Comparison of ENCODE assay signal across 8 mouse cellular contexts in genomic region chrX:155622527-155622926, GRCm38 (mm10). TPM values are rescaled to one million over a fixed set of nuclear protein-coding genes. Genes with fewer than 3 reads are reported as not detected.
DNase-seq lines count a peak whose midpoint lies in the region; ATAC-seq and TF ChIP-seq lines count a peak whose summit lies in the region.

No protein-coding gene starts in this region.

- no peak overlapping the region for H3K9ac ChIP-seq in lung, embryonic 15.5 days
- H3K9ac ChIP-seq in hindbrain, embryonic 13.5 days, result peak overlapping the region; percentile 70
- H3K9ac ChIP-seq in midbrain, embryonic 11.5 days (ENCODE audit: low read length), result peak overlapping the region; percentile 40

- peak overlapping the region; percentile 87 for H3K4me2 ChIP-seq in lung, embryonic 15.5 days
- peak overlapping the region; percentile 69 for H3K4me2 ChIP-seq in hindbrain, embryonic 13.5 days
- peak overlapping the region; percentile 78 for H3K4me2 ChIP-seq in midbrain, embryonic 11.5 days

- H3K36me3 ChIP-seq in lung, embryonic 15.5 days, result no peaks in the 10 kb centered on the region
- no peaks in the 10 kb centered on the region for H3K36me3 ChIP-seq in hindbrain, embryonic 13.5 days
- H3K36me3 ChIP-seq in midbrain, embryonic 11.5 days (ENCODE audit: control insufficient read depth, insufficient read depth, low read length), result no peaks in the 10 kb centered on the region

- peaks cover 49% of the 10 kb centered on the region for H3K27me3 ChIP-seq in lung, embryonic 15.5 days
- peaks cover 23% of the 10 kb centered on the region for H3K27me3 ChIP-seq in hindbrain, embryonic 13.5 days
- peaks cover 12% of the 10 kb centered on the region for H3K27me3 ChIP-seq in midbrain, embryonic 11.5 days (ENCODE audit: control insufficient read depth, insufficient read depth, low read length)

- H3K4me1 ChIP-seq in lung, embryonic 15.5 days, result peaks cover 4% of the 10 kb centered on the region; the same call in 1 of the 2 replicates
- no peaks in the 10 kb centered on the region for H3K4me1 ChIP-seq in cortical plate, adult 2 months (ENCODE audit: control insufficient read depth, insufficient read depth, low read length)
- no peaks in the 10 kb centered on the region for H3K4me1 ChIP-seq in hindbrain, embryonic 13.5 days (replicated peaks)
- H3K4me1 ChIP-seq in midbrain, embryonic 11.5 days (ENCODE audit: control insufficient read depth, insufficient read depth, low read length), result no peaks in the 10 kb centered on the region

- no peak overlapping the region for H3K27ac ChIP-seq in lung, embryonic 15.5 days
- peak overlapping the region; percentile 60 for H3K27ac ChIP-seq in cortical plate, adult 2 months (ENCODE audit: insufficient read depth, low read length)
- peak overlapping the region; percentile 76; the same call in 1 of the 2 replicates for H3K27ac ChIP-seq in hindbrain, embryonic 13.5 days
- H3K27ac ChIP-seq in midbrain, embryonic 11.5 days (ENCODE audit: low read depth, low read length), result no peak overlapping the region

- 10% methylated on average over 24 of the region's 24 CpGs for WGBS in lung, embryonic 15.5 days
- 11% methylated on average over 24 of the region's 24 CpGs for WGBS in hindbrain, embryonic 13.5 days
- WGBS in midbrain, embryonic 11.5 days, result 15% methylated on average over 24 of the region's 24 CpGs

- TF ChIP-seq CTCF in cortical plate, adult 2 months (IDR thresholded peaks at IDR 0.05; ENCODE audit: extremely low read depth, insufficient read depth, low read length), result no peak

- no peak for ATAC-seq in lung, embryonic 15.5 days (ENCODE audit: borderline replicate concordance, extremely low read depth, low FRiP score, low TSS enrichment)
- ATAC-seq in hindbrain, embryonic 13.5 days (ENCODE audit: low FRiP score), result peak; percentile 40
- ATAC-seq in midbrain, embryonic 11.5 days (ENCODE audit: low FRiP score), result peak; percentile 28; the same call in 1 of the 2 replicates

- no peaks in the 10 kb centered on the region for H3K9me3 ChIP-seq in lung, embryonic 15.5 days
- no peaks in the 10 kb centered on the region for H3K9me3 ChIP-seq in hindbrain, embryonic 13.5 days
- H3K9me3 ChIP-seq in midbrain, embryonic 11.5 days (ENCODE audit: control insufficient read depth, low read length), result no peaks in the 10 kb centered on the region

- peak overlapping the region; percentile 43 for H3K4me3 ChIP-seq in lung, embryonic 15.5 days
- peak overlapping the region; percentile 80 for H3K4me3 ChIP-seq in cortical plate, adult 2 months (ENCODE audit: insufficient read depth, low read length)
- H3K4me3 ChIP-seq in hindbrain, embryonic 13.5 days, result peak overlapping the region; percentile 54
- peak overlapping the region; percentile 46 for H3K4me3 ChIP-seq in midbrain, embryonic 11.5 days (ENCODE audit: low read depth, low read length)

- DNase-seq in lung, postnatal 36 days, result no peak
- DNase-seq in midbrain, embryonic 11.5 days (ENCODE audit: low spot score, missing footprints), result peak; percentile 83
- no peak for DNase-seq in thymus, postnatal 36 days
- DNase-seq in lung, postnatal 10 days, result no peak
- no peak for DNase-seq in ovary, postnatal 14 days (ENCODE audit: low spot score)

- no peak for TF ChIP-seq POLR2A in cortical plate, adult 2 months (IDR thresholded peaks at IDR 0.05; ENCODE audit: extremely low read depth, insufficient read depth, low read length)

RNA-seq across cellular contexts. Expression of gene Ptchd1, which starts 1.1 kb away (rescaled TPM):
- 0.29 and 0.49 TPM in 2 replicates for polyA plus RNA-seq in lung, embryonic 15.5 days (2015; fragmentation: Nextera tagmentation; extraction: Ambion mirVana)
- 5.6 and 6.6 TPM in 2 replicates for polyA plus RNA-seq in cortical plate, adult 2 months (2012; rRNA removed)
- 9.9 and 13.0 TPM in 2 replicates for polyA plus RNA-seq in hindbrain, embryonic 13.5 days (2015; fragmentation: Nextera tagmentation; extraction: Ambion mirVana)
- 1.6 and 1.7 TPM in 2 replicates for polyA plus RNA-seq in midbrain, embryonic 11.5 days (2014; fragmentation: Nextera tagmentation; extraction: Ambion mirVana)

RNA-seq across cellular contexts. Expression of gene Gm15155, which starts 2.0 kb away (rescaled TPM):
- polyA plus RNA-seq in lung, embryonic 15.5 days (2015; fragmentation: Nextera tagmentation; extraction: Ambion mirVana), result not detected in 2 replicates
- 0.17 and 0.27 TPM in 2 replicates for polyA plus RNA-seq in cortical plate, adult 2 months (2012; rRNA removed)
- polyA plus RNA-seq in hindbrain, embryonic 13.5 days (2015; fragmentation: Nextera tagmentation; extraction: Ambion mirVana), result 0.48 TPM in 1 of 2 replicates, not detected in the other
- not detected in 2 replicates for polyA plus RNA-seq in midbrain, embryonic 11.5 days (2014; fragmentation: Nextera tagmentation; extraction: Ambion mirVana)

Comparison
In these comparisons a context has a peak if more than half of its experiments do, and no peak if none do; other contexts are left out.
1. H3K27ac ChIP-seq: peak in cortical plate, adult 2 months (single experiment) and hindbrain, embryonic 13.5 days (single experiment); none in lung, embryonic 15.5 days (single experiment) and midbrain, embryonic 11.5 days (single experiment).
2. Peak in every context shown above with its lines, with median percentiles within 50 percentile points of each other: H3K4me2 ChIP-seq and H3K4me3 ChIP-seq.